Mouse (Mus musculus): Measurements from ENCODE around the gene Kcmf1. TPM values are rescaled to one million over a fixed set of nuclear protein-coding genes. Genes with fewer than 3 reads are reported as not detected.

Gene Kcmf1
- total RNA-seq (2021), result 10 to 100 TPM; 64.1 to 71.5 TPM

- intact Hi-C loops (cut with DNase I), result loop anchor here (2.0 to 5.0 kb wide), 3 partner anchors 48 to 283 kb away; partner anchors contain the start of genes Tgoln1 and Tmsb10
- peak; percentile 70 to 76 for DNase-seq (ENCODE audit: low spot score in 2 of 2)
Observed at GRCm38 (mm10) chr6:72899781-72900681, at the start of gene Kcmf1. Kcmf1 (minus strand) TSS chr6:72899979.

GRCm38 (mm10) chr6:72949161-72949756 lies 49.5 kb upstream of the Kcmf1 start:
- DNase-seq (ENCODE audit: low spot score in 2 of 2), result peak; percentile 73 to 79
- intact Hi-C loops (cut with DNase I), result no loop called here

- DNase-seq (ENCODE audit: low spot score in 2 of 2), result no peak
- intact Hi-C loops (cut with DNase I), result no loop called here
Observed at GRCm38 (mm10) chr6:72948392-72948791, 48.6 kb upstream of the Kcmf1 start.

DNA sequence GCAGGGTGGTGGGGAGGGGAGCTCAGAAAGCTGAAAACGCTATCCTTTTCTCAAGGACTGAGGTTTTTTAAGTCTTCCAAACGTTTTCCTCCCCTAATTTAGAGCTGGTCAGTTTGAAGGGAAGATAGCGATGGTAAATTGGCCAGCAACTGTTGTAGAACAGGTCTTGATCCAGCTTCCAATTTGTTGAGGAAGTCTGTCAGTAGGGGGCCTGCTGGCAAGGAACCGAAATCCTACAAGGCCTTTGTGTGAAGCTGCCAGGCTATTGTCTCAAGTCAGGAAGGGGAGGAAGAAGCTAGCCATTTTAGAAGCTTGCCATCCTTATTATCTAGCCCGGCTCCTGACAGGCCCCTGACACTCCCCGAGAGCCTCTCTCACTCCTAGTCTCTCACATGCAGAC lies 48.2 kb upstream of the Kcmf1 start:
- intact Hi-C loops (cut with DNase I), result no loop called here
- DNase-seq (ENCODE audit: low spot score in 2 of 2), result no peak

GRCm38 (mm10) chr6:72940493-72940892 lies 40.7 kb upstream of the Kcmf1 start:
- intact Hi-C loops (cut with DNase I), result loop anchor here (1.0 to 2.0 kb wide), 4 partner anchors 70 to 288 kb away; no protein-coding TSS in a partner anchor
- peak; percentile 49 to 59 for DNase-seq (ENCODE audit: low spot score in 2 of 2)

DNA sequence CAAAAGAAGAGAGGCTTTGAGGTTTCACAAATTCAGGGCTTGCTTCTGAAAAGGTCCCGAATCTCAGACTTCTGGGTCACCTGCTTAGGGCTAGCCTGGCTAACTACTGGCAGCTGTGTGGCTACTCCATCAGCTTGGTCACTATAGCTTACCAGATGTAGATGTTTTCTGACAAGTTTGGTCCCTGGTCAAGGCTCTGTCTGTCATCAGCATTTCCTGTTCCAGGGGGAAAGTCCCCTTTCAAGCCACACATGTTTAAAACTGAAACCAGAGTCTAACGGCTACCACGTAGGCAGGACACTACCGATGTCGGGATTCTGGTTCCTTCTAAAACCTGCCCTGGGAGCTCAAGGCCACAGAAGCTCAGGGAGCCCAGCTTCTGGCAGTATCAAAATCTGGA lies 38.1 kb upstream of the Kcmf1 start:
- intact Hi-C loops (cut with DNase I), result no loop called here
- DNase-seq (ENCODE audit: low spot score in 2 of 2), result no peak

GRCm38 (mm10) chr6:72937430-72937829 lies 37.7 kb upstream of the Kcmf1 start:
- intact Hi-C loops (cut with DNase I), result no loop called here
- no peak for DNase-seq (ENCODE audit: low spot score in 2 of 2)

GRCm38 (mm10) chr6:72932955-72933354 lies 33.2 kb upstream of the Kcmf1 start:
- DNase-seq (ENCODE audit: low spot score in 2 of 2), result no peak
- intact Hi-C loops (cut with DNase I), result no loop called here

GRCm38 (mm10) chr6:72931533-72931932 lies 31.8 kb upstream of the Kcmf1 start:
- no peak for DNase-seq (ENCODE audit: low spot score in 2 of 2)
- intact Hi-C loops (cut with DNase I), result no loop called here

- intact Hi-C loops (cut with DNase I), result no loop called here
- no peak for DNase-seq (ENCODE audit: low spot score in 2 of 2)
Observed at GRCm38 (mm10) chr6:72929795-72930398, 30.1 kb upstream of the Kcmf1 start.

- intact Hi-C loops (cut with DNase I), result no loop called here
- peak; percentile 11 to 12 for DNase-seq (ENCODE audit: low spot score in 2 of 2)
Observed at GRCm38 (mm10) chr6:72926755-72927482, 27.1 kb upstream of the Kcmf1 start.

GRCm38 (mm10) chr6:72926031-72926430 lies 26.3 kb upstream of the Kcmf1 start:
- no peak for DNase-seq (ENCODE audit: low spot score in 2 of 2)
- intact Hi-C loops (cut with DNase I), result no loop called here

GRCm38 (mm10) chr6:72923381-72923780 lies 23.6 kb upstream of the Kcmf1 start:
- no peak for DNase-seq (ENCODE audit: low spot score in 2 of 2)
- intact Hi-C loops (cut with DNase I), result no loop called here

DNA sequence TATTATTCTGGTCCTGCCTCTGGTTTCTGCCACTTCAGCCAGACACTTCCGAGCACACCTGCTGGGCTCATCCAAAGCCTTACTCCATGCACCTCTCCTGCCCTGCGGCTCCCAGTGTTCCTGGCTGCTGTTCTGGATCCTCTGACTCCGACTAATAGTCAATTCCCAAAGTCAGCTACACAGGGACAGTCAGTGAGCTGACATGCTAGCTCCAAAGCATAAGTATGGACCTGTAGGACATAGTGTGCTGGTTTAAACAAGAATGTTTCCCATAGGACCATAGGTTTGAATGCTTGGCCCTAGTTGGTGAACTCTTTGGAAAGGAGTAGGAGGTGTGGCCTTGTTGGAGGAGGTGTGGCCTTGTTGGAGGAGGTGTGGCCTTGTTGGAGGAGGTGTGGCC lies 21.3 kb upstream of the Kcmf1 start:
- intact Hi-C loops (cut with DNase I), result no loop called here
- DNase-seq (ENCODE audit: low spot score in 2 of 2), result no peak

DNA sequence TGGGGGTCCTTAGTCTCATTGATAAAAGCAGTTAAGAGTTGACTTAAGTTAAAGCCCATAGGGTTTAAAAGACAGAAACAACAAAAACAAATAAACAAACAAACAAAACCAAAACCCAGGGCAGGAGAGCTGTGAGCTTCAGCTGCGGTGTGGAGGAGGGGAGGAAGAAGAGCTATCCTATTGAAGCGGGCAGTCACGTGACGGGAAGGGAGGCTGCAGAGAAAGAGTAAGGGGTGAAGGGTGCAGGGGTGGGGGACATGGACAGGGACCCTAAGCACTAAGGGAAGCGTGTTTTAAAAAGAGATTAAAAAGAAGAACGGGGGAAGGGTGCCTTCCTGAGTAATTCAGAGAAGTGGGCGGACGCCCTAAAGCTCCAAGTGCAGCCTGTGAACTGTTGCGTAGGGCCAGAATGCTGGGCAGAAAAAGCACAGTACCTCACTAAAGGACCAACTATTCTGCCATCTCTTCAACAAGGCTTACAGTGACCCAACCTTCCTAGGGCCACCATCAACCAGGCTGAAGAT lies 18.8 kb upstream of the Kcmf1 start:
- intact Hi-C loops (cut with DNase I), result no loop called here
- no peak for DNase-seq (ENCODE audit: low spot score in 2 of 2)

GRCm38 (mm10) chr6:72916330-72916729 lies 16.6 kb upstream of the Kcmf1 start:
- intact Hi-C loops (cut with DNase I), result no loop called here

DNA sequence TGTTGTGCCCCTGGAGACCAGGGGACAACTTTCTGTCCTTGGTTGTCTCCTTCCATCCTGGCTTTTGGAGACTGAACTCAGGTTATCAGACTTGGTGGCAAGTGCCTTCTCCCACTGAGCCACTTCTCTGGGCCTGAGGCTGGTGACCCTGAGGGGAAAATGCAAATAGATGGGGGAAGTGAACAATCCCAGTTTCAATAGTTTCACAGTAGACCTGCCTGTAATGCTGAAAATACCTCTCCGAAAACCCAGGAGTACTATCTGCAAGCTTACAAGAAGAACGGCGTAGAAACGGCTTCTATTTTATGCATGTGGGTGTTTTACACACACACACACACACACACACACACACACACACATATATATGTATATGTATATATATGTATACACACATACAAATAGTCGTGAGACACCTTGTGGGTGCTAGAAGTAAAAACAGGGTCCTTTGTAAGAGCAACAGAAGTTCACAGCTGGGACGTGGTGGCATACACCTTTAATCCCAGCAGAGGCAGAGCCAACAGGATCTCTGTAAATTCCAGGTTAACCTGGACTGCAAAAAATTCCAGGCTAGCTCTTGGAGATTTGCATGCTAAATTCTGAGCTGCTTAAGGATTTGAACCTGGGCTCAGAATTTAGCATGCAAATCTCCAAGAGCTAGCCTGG lies 14.4 kb upstream of the Kcmf1 start:
- DNase-seq (ENCODE audit: low spot score in 2 of 2), result no peak
- intact Hi-C loops (cut with DNase I), result no loop called here

More at GRCm38 (mm10) chr6:72916330-72916729, 16.6 kb upstream of the Kcmf1 start:
- DNase-seq (ENCODE audit: low spot score in 2 of 2), result no peak

DNA sequence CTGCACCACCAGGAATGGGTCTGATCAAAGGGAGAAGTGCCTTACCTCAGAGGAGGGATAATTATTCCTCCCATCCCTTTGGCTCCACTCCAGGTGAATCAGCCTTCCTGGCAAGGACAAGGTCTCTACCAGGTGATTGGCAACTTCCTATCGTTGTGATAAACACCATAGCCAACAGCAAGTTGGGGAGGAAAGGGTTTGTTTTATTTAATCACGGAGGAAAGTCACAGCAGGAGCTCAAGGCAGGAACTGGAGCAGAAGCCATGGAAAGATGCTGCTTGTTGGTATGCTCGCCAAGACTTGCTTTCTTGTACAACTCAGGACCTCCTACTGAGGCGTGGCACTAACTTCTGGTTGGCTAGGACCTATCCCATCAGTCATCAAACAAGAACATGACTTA lies 11.5 kb upstream of the Kcmf1 start:
- intact Hi-C loops (cut with DNase I), result no loop called here
- no peak for DNase-seq (ENCODE audit: low spot score in 2 of 2)
